Mouse (Mus musculus): ENCODE results near the gene Mia. TPM values are rescaled to one million over a fixed set of nuclear protein-coding genes. Genes with fewer than 3 reads are reported as not detected.

Gene Mia
- 17.8 and 34.2 TPM in 2 replicates for total RNA-seq (2014; rRNA removed)
- 63.6 and 70.1 TPM in 2 replicates for polyA plus RNA-seq (2015; fragmentation: Nextera tagmentation; extraction: Ambion mirVana)

- Histone ChIP-seq H3K4me1 (ENCODE audit: insufficient read depth, low read length) (peaks cover 7% of the 10 kb centered on the region), H3K27me3 (ENCODE audit: insufficient read depth, low read length) (no peaks in the 10 kb centered on the region), H3K4me2 (ENCODE audit: low read depth, low read length) (peak within 1 kb of the TSS; percentile 62), H3K27ac (peak within 1 kb of the TSS; percentile 93), H3K36me3 (ENCODE audit: insufficient read depth, low read length) (peaks cover 14% of the 10 kb centered on the region; the same call in 1 of the 2 replicates), H3K9ac (replicated peaks; ENCODE audit: low read length) (no peak within 1 kb of the TSS; the same call in 1 of the 2 replicates), H3K9me3 (ENCODE audit: low read length) (no peaks in the 10 kb centered on the region), H3K4me3 (ENCODE audit: low read length) (peak within 1 kb of the TSS; percentile 8; the same call in 1 of the 2 replicates)
- DNase-seq (ENCODE audit: low spot score) = peak; percentile 31
- WGBS = 61% methylated on average over 14 of the region's 14 CpGs
- TF ChIP-seq CTCF (IDR thresholded peaks at IDR 0.05; ENCODE audit: low read depth) = no peak
- no peak for ATAC-seq
Observed at GRCm38 (mm10) chr7:27180837-27181695, at the start of gene Mia, which contains the start of gene Gm21983. TSS of gene Mia (minus strand) at chr7:27181157. TSS of gene Gm21983 (minus strand) at chr7:27181086.

GRCm38 (mm10) chr7:27228865-27229264 is 47.9 kb upstream of the Mia start:
- Histone ChIP-seq H3K4me2 (ENCODE audit: low read depth, low read length) (peak overlapping the region; percentile 78), H3K4me1 (ENCODE audit: insufficient read depth, low read length) (peaks cover 38% of the 10 kb centered on the region), H3K9ac (replicated peaks; ENCODE audit: low read length) (peak overlapping the region; percentile 89), H3K27me3 (ENCODE audit: insufficient read depth, low read length) (no peaks in the 10 kb centered on the region), H3K36me3 (ENCODE audit: insufficient read depth, low read length) (no peaks in the 10 kb centered on the region), H3K9me3 (ENCODE audit: low read length) (no peaks in the 10 kb centered on the region), H3K4me3 (ENCODE audit: low read length) (peak overlapping the region; percentile 92), H3K27ac (peak overlapping the region; percentile 88)
- 16% methylated on average over 6 of the region's 6 CpGs for WGBS
- ATAC-seq (0 out of 2 replicates have a peak, but pooled peaks have one; percentile 0), DNase-seq (ENCODE audit: low spot score) (no peak)
- TF ChIP-seq CTCF (IDR thresholded peaks at IDR 0.05; ENCODE audit: low read depth) = no peak

- peak within 1 kb of the TSS; percentile 88 for H3K27ac ChIP-seq
- H3K9ac ChIP-seq (replicated peaks; ENCODE audit: low read length) = peak within 1 kb of the TSS; percentile 89
- under 1% methylated on average over 47 of the region's 49 CpGs for WGBS
- H3K4me3 ChIP-seq (ENCODE audit: low read length) = peak within 1 kb of the TSS; percentile 92
- peak within 1 kb of the TSS; percentile 78 for H3K4me2 ChIP-seq (ENCODE audit: low read depth, low read length)
- peaks cover 36% of the 10 kb centered on the region for H3K4me1 ChIP-seq (ENCODE audit: insufficient read depth, low read length)
- DNase-seq (ENCODE audit: low spot score) = peak; percentile 97
- no peaks in the 10 kb centered on the region for H3K36me3 ChIP-seq (ENCODE audit: insufficient read depth, low read length)
- no peaks in the 10 kb centered on the region for H3K9me3 ChIP-seq (ENCODE audit: low read length)
- peak; percentile 86 for ATAC-seq
- no peaks in the 10 kb centered on the region for H3K27me3 ChIP-seq (ENCODE audit: insufficient read depth, low read length)
- 0 out of 2 replicates have a peak, but pooled peaks have one; percentile 39 for TF ChIP-seq CTCF (IDR thresholded peaks at IDR 0.05; ENCODE audit: low read depth)
Observed at GRCm38 (mm10) chr7:27228281-27228821, 47.4 kb upstream of the Mia start, which contains the start of gene Itpkc. TSS of gene Itpkc (minus strand) at chr7:27228661.

GRCm38 (mm10) chr7:27227676-27228075 is 46.7 kb upstream of the Mia start:
- ATAC-seq (no peak; the same call in 1 of the 2 replicates), DNase-seq (ENCODE audit: low spot score) (peak; percentile 8)
- Histone ChIP-seq H3K9me3 (ENCODE audit: low read length) (no peaks in the 10 kb centered on the region), H3K4me1 (ENCODE audit: insufficient read depth, low read length) (peaks cover 35% of the 10 kb centered on the region), H3K36me3 (ENCODE audit: insufficient read depth, low read length) (no peaks in the 10 kb centered on the region), H3K27me3 (ENCODE audit: insufficient read depth, low read length) (no peaks in the 10 kb centered on the region), H3K4me3 (ENCODE audit: low read length) (peak overlapping the region; percentile 92), H3K9ac (replicated peaks; ENCODE audit: low read length) (peak overlapping the region; percentile 89), H3K27ac (peak overlapping the region; percentile 88), H3K4me2 (ENCODE audit: low read depth, low read length) (peak overlapping the region; percentile 78)
- no peak for TF ChIP-seq CTCF (IDR thresholded peaks at IDR 0.05; ENCODE audit: low read depth)
- under 1% methylated on average over 10 of the region's 10 CpGs for WGBS

GRCm38 (mm10) chr7:27227276-27227675 is 46.3 kb upstream of the Mia start:
- ATAC-seq (no peak), DNase-seq (ENCODE audit: low spot score) (no peak)
- peak overlapping the region; percentile 88; the same call in 1 of the 2 replicates for H3K27ac ChIP-seq
- peak overlapping the region; percentile 78 for H3K4me2 ChIP-seq (ENCODE audit: low read depth, low read length)
- H3K4me3 ChIP-seq (ENCODE audit: low read length) = peak overlapping the region; percentile 92
- H3K9ac ChIP-seq (replicated peaks; ENCODE audit: low read length) = peak overlapping the region; percentile 89
- H3K9me3 ChIP-seq (ENCODE audit: low read length) = no peaks in the 10 kb centered on the region
- H3K36me3 ChIP-seq (ENCODE audit: insufficient read depth, low read length) = no peaks in the 10 kb centered on the region
- WGBS = 20% methylated on average over 9 of the region's 9 CpGs
- peaks cover 35% of the 10 kb centered on the region for H3K4me1 ChIP-seq (ENCODE audit: insufficient read depth, low read length)
- TF ChIP-seq CTCF (IDR thresholded peaks at IDR 0.05; ENCODE audit: low read depth) = no peak
- no peaks in the 10 kb centered on the region for H3K27me3 ChIP-seq (ENCODE audit: insufficient read depth, low read length)

GRCm38 (mm10) chr7:27224877-27225575 is 44.1 kb upstream of the Mia start:
- Histone ChIP-seq H3K9ac (replicated peaks; ENCODE audit: low read length) (peak overlapping the region; percentile 30), H3K9me3 (ENCODE audit: low read length) (no peaks in the 10 kb centered on the region), H3K36me3 (ENCODE audit: insufficient read depth, low read length) (no peaks in the 10 kb centered on the region), H3K27ac (no peak overlapping the region), H3K4me3 (ENCODE audit: low read length) (peak overlapping the region; percentile 92), H3K4me1 (ENCODE audit: insufficient read depth, low read length) (peaks cover 35% of the 10 kb centered on the region), H3K4me2 (ENCODE audit: low read depth, low read length) (peak overlapping the region; percentile 78), H3K27me3 (ENCODE audit: insufficient read depth, low read length) (no peaks in the 10 kb centered on the region)
- TF ChIP-seq CTCF (IDR thresholded peaks at IDR 0.05; ENCODE audit: low read depth) = no peak
- ATAC-seq (no peak), DNase-seq (ENCODE audit: low spot score) (no peak)
- 60% methylated on average over 11 of the region's 11 CpGs for WGBS

Data from hindbrain, postnatal 0 days (tissue).